Mouse (Mus musculus) embryo, embryonic 10 days (tissue): Measurements from ENCODE around the gene Olfr846.

Source experiments
- DNase-seq: peaks from one replicate; pipeline ENCODE4 v3.0.0-alpha.2; 2015; ENCODE audit warnings: low spot score

Olfr846 gene

DNA sequence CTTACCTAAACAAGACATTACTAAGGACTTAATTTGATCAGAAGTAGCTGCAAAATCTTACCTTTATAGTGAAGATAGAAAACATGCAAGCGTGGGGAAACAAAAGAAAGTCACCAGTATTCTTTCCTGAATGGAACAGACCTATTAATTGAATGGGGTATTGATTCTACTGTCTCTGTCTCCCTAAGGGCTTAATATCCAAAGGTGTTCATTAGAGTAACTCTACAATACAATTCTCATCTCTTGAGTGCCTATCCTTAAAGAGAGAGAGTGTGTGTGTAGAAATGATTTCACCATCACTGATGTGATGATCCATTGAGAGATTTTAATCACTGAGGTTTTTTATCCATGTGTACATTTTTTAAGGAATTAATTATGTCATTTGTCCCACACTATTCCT, at the start of gene Olfr846:
Gene Olfr846 (minus strand): TSS at position 101 of the 400 bp plus-strand sequence.
- no peak for DNase-seq

DNA sequence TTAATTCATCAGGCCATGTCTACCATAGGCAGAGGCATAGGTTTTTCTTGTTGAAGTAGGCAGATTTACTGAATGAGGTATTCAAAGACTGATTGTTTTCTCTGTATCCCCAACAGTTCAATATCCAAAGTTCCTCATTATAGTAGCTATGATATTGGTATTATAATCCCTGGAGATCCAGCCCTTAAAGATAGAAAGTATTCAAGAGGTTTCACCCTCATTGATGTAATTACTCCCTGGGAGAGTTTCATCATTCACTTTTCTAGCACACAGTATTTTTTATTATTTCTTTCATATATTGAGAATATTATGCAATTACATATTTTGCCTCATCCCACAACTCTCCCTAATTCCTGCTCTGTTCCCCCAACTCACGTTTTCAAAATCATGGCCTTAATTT, 14.8 kb upstream of the Olfr846 start, which contains the start of gene Olfr847:
Gene Olfr847 (minus strand): TSS at position 101 of the 400 bp plus-strand sequence.
- no peak for DNase-seq

DNA sequence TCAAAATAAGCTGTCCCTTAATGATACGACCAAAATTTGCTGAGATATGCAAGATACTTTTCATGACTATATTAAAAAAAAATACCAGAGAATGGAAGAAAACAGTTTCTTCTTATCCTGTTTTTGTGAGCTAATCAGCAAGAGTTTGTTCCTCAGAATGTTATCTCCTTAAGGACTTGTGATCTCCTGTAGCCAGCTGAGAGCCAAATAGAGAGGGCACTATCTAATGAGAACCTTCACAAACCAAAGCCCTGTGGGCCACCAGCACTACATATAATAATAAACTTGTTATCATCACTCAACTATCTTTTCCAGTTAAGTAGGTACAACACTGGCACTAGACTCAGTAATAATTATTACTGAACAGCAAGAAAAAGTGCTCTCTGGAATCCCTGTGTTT, 27.6 kb downstream of the Olfr846 start, which contains the start of gene Olfr845:
Gene Olfr845 (plus strand): TSS at position 301 of the 400 bp plus-strand sequence.
- no peak for DNase-seq

DNA sequence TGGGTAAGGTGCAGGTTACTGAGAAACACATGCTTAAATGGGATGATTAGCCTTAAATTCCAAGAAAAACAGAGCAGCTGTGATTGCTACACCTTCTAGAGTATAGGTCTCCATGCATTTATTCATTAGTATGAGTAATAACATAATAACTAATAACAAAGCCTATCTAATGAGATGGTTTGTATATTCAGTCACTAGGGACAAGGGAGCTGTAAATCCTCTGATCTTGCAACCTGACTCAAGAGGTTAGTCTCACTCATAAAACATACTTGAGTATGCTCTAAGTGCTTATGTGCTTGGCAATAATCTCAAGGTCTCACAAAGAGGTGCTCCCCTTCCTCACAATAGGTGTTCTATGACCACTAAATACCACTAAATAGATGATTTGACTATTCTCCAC, 47.8 kb downstream of the Olfr846 start, which contains the start of gene Olfr844:
Gene Olfr844 (plus strand): TSS at position 301 of the 400 bp plus-strand sequence.
- no peak for DNase-seq
